Mouse (Mus musculus): ENCODE measurements around the gene Otoa. TPM values are rescaled to one million over a fixed set of nuclear protein-coding genes. Genes with fewer than 3 reads are reported as not detected.

Otoa gene
- total and polyA plus RNA-seq, 2 experiments from 2014 or later = 0.24 to 0.73 TPM

- Histone ChIP-seq H3K27me3 (ENCODE audit: insufficient read depth, low read length) (no peaks in the 10 kb centered on the region), H3K27ac (peak overlapping the region; percentile 20; the same call in 1 of the 2 replicates), H3K4me2 (ENCODE audit: low read depth, low read length) (no peak overlapping the region), H3K9ac (replicated peaks; ENCODE audit: low read length) (no peak overlapping the region), H3K4me1 (ENCODE audit: insufficient read depth, low read length) (peaks cover 7% of the 10 kb centered on the region; the same call in 1 of the 2 replicates), H3K4me3 (ENCODE audit: low read length) (no peak overlapping the region), H3K36me3 (ENCODE audit: insufficient read depth, low read length) (no peaks in the 10 kb centered on the region), H3K9me3 (ENCODE audit: low read length) (no peaks in the 10 kb centered on the region)
- peak; percentile 83 for DNase-seq (ENCODE audit: low spot score)
- peak; percentile 71 for ATAC-seq
- 33% methylated on average over 8 of the region's 8 CpGs for WGBS
- TF ChIP-seq CTCF (IDR thresholded peaks at IDR 0.05; ENCODE audit: low read depth) = no peak
Observed at GRCm38 (mm10) chr7:121198933-121199332, 117.5 kb downstream of the Otoa start.

- Histone ChIP-seq H3K36me3 (ENCODE audit: insufficient read depth, low read length) (no peaks in the 10 kb centered on the region), H3K4me2 (ENCODE audit: low read depth, low read length) (no peak overlapping the region), H3K4me1 (ENCODE audit: insufficient read depth, low read length) (no peaks in the 10 kb centered on the region), H3K9me3 (ENCODE audit: low read length) (no peaks in the 10 kb centered on the region), H3K4me3 (ENCODE audit: low read length) (no peak overlapping the region), H3K9ac (replicated peaks; ENCODE audit: low read length) (no peak overlapping the region), H3K27ac (no peak overlapping the region), H3K27me3 (ENCODE audit: insufficient read depth, low read length) (no peaks in the 10 kb centered on the region)
- WGBS = 81% methylated on average over 4 of the region's 4 CpGs
- no peak for TF ChIP-seq CTCF (IDR thresholded peaks at IDR 0.05; ENCODE audit: low read depth)
- no peak for DNase-seq (ENCODE audit: low spot score)
- no peak for ATAC-seq
Observed at GRCm38 (mm10) chr7:121211804-121212203, 130.4 kb downstream of the Otoa start.

Other genes starting within 250 kb of the Otoa start
- 30.7 and 44.6 TPM in 2 replicates for gene Eef2k, start 238.8 kb upstream of the Otoa start, total RNA-seq (2014; rRNA removed)
- gene Eef2k, start 238.8 kb upstream of the Otoa start, polyA plus RNA-seq (2015; fragmentation: Nextera tagmentation; extraction: Ambion mirVana) = 31.5 and 32.1 TPM in 2 replicates
- gene Polr3e, start 163.9 kb upstream of the Otoa start, total RNA-seq (2014; rRNA removed) = 21.1 and 25.2 TPM in 2 replicates
- gene Polr3e, start 163.9 kb upstream of the Otoa start, polyA plus RNA-seq (2015; fragmentation: Nextera tagmentation; extraction: Ambion mirVana) = 17.1 and 20.0 TPM in 2 replicates
- 23.9 and 24.6 TPM in 2 replicates for gene Cdr2, start 99.3 kb upstream of the Otoa start, total RNA-seq (2014; rRNA removed)
- gene Cdr2, start 99.3 kb upstream of the Otoa start, polyA plus RNA-seq (2015; fragmentation: Nextera tagmentation; extraction: Ambion mirVana) = 9.2 and 11.2 TPM in 2 replicates
- 0.58 and 1.3 TPM in 2 replicates for gene Mfsd13b, start 99.1 kb upstream of the Otoa start, total RNA-seq (2014; rRNA removed)
- 0.19 and 0.21 TPM in 2 replicates for gene Mfsd13b, start 99.1 kb upstream of the Otoa start, polyA plus RNA-seq (2015; fragmentation: Nextera tagmentation; extraction: Ambion mirVana)
- gene Mettl9, start 47.2 kb upstream of the Otoa start, total RNA-seq (2014; rRNA removed) = 53.4 and 62.1 TPM in 2 replicates
- gene Mettl9, start 47.2 kb upstream of the Otoa start, polyA plus RNA-seq (2015; fragmentation: Nextera tagmentation; extraction: Ambion mirVana) = 153 and 155 TPM in 2 replicates
- 0.11 TPM in 1 of 2 replicates, not detected in the other for gene Igsf6, start 7.1 kb upstream of the Otoa start, total RNA-seq (2014; rRNA removed)
- 0.86 and 0.88 TPM in 2 replicates for gene Igsf6, start 7.1 kb upstream of the Otoa start, polyA plus RNA-seq (2015; fragmentation: Nextera tagmentation; extraction: Ambion mirVana)